Mouse (Mus musculus) CD8-positive naive resting alpha-beta T cell, adult 2 months (primary cell): ENCODE results near the gene Ank2.

Experiments
- DNase-seq, 2 experiments: peaks; one replicate each; pipeline ENCODE4 v3.0.0; 2022; ENCODE audit warnings: low read depth in 2 of 2, low spot score in 2 of 2

Ank2 gene

DNA sequence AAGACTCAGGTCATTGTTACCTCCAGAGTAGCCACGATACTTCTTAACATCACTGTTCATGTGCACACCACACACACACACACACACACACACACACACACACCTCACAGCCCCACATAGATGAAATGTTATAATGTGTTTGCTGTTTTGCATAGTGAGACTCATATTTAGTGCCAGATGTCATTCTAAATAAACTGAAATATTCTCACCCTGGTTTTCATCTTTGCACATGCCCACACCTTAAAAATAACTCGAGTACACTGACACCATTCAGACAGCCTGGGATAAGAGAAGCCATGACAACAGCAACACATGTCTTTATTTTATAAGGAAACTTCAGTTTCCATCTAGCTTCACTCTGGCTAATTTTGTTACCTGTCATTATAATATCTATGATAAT, 312.1 kb downstream of the Ank2 start:
- no peak for DNase-seq

- DNase-seq: no peak
These were observed 312.9 kb downstream of the Ank2 start for GRCm38 (mm10) chr3:127186239-127186638.

DNA sequence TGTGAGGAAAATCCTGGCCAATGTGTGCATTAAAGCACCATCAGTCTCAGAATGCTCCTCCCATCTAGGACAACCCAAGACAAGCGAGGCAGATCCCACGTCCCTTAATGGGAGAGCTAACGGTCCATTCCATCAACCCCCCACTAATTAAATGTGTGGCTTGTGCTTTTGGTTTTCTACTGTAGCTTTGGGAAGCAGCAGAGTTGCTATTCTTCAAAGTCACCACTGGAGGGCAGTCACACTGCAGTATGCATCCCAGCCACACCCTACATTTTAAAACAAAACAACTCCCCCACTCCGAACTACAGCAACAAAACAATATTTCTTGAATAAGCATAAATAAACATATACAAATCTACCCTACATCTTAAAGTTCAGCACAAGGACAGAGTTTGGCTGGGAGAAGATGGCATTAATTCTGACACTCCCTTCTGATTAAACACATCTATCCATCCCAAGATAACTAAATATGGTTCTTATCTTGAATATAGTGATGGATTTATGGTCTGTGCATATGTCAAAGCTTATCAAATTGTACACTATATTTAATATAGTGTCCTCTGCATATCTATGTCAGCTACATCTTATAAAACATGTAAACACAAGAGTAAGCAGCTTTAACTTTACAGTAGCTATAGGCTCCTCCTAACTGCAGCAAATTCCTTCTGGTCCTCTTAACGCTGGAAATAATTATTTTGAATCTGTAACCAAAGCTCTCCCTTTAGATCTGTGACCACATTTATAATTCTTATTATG, 315.0 kb downstream of the Ank2 start:
- no peak for DNase-seq

- DNase-seq: no peak
These were observed 326.5 kb downstream of the Ank2 start for GRCm38 (mm10) chr3:127172697-127173096.

DNA sequence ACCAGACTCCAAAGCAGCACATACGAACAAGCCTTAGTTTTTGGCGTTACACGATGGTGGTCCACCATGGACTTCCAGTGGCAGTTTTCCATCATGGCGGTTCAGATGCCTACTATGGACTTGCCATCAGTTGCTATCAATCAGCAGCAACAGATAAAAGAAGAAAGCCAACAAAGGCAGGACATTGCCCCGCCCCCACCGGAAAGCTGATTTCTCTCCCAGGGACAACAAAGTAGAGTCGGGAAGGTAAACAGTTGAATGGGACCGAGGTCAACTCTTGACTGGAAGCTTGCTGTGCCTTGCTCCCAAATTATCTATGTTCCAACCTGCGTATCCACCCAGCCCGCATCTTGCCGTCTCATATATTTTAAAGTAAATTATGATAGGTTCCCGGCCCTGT, 328.9 kb downstream of the Ank2 start:
- DNase-seq: no peak

GRCm38 (mm10) chr3:127169114-127169513, 330.0 kb downstream of the Ank2 start:
- DNase-seq: no peak

DNA sequence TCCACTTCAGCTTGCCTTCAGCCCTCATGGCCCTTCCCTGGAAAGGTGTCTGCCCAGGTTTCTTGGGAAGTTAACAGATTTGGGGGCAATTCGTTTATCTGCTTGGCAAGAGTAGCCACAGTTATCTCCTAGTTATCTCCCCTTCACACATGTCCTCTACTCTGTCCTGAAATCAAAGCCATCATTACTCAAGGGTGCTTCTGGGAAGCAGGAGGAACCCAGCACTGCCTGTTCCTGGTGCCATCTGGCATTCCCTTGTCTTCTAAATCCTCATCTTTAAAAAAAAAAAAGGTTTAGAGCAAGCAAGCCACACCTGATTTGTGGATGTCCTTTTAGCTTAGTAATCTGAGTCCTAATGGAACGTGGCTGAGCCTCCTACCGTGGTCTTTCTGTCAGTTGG, 335.4 kb downstream of the Ank2 start:
- no peak for DNase-seq

GRCm38 (mm10) chr3:127161998-127162712, 337.0 kb downstream of the Ank2 start:
- DNase-seq: no peak

DNA sequence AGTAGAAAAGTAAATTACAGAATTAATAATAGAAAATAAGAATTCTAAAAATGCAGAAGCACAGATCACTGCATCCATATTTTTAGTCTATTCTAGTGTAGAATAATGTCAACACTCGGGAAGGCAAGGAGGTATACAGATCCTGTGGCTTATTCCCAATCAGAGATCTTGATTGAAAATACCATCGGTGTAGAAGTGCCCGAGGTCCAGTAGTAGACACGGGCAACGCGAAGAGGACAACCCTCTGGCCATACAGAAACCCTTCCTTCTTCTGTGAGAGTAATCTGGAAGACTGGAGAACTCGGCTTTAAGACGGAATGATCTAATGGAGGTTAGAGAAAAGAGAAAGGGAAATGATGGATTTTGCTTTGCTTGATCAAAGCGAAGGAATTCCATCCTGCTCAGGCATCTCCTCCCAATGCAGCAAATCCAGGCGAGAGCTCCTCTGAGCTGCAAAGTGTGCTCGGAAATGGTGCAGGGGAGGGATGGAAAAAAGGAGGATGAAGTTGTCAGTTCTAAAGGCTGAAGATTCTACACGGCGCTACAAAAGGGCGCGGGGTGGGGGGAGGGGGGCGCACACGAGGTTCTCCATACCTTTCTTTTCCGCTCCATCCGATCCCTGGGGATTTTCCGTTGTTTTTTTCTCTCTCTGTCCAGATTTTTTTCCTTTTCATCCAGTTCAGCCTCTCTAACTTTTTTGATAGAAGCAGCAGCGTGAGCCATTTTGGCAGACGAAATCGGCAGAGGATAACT, 337.9 kb downstream of the Ank2 start:
- no peak for DNase-seq

GRCm38 (mm10) chr3:127157706-127158105, 341.4 kb downstream of the Ank2 start:
- DNase-seq: no peak

- DNase-seq: no peak
These were observed 343.1 kb downstream of the Ank2 start for GRCm38 (mm10) chr3:127156080-127156479.

GRCm38 (mm10) chr3:127153861-127154260, 345.3 kb downstream of the Ank2 start:
- DNase-seq: no peak

- DNase-seq: no peak
These were observed 345.7 kb downstream of the Ank2 start for GRCm38 (mm10) chr3:127153443-127153842.

DNA sequence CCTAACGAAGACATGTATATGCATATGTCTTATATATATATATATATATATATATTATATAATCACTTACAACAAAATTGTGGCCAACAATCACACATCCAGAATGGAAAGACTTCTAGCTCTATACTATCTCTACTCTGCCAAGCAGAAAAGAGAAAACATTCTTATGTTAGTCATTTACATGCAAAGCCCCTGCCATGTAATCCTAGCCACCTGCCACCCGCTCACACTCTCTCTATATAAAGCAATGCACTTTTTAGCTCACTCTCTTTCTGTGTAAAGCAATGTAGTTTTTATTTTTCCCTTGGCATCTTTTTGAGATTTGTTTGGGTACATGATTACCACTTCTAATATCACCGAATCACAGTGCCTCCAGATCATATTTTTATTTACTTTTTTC, 350.5 kb downstream of the Ank2 start:
- no peak for DNase-seq

GRCm38 (mm10) chr3:127140590-127140989, 358.6 kb downstream of the Ank2 start:
- DNase-seq: no peak

GRCm38 (mm10) chr3:127139638-127140037, 359.5 kb downstream of the Ank2 start:
- no peak for DNase-seq

- DNase-seq: no peak
These were observed 361.6 kb downstream of the Ank2 start for GRCm38 (mm10) chr3:127137508-127137907.

DNA sequence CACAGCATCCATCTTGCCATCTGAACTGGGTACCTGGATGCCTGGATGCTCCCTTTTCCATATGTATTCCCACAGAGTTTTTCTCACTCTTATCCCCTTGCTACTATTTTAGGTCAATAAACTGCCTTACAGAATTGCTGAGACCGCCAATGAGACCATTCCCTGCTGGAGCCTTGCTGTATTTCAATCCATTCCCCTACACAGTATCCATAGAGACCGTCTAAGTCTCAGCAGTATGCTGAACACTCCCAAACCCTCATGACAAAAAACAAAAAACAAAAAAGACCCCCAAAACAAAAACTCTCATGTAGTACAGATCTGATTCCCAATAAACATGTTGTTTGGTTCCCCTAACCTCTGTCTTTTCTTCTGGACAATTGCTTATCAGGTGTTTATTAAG, 365.1 kb downstream of the Ank2 start:
- no peak for DNase-seq

GRCm38 (mm10) chr3:127131048-127131447, 368.1 kb downstream of the Ank2 start:
- no peak for DNase-seq

- DNase-seq: no peak
These were observed 368.9 kb downstream of the Ank2 start for GRCm38 (mm10) chr3:127130167-127130770.

DNA sequence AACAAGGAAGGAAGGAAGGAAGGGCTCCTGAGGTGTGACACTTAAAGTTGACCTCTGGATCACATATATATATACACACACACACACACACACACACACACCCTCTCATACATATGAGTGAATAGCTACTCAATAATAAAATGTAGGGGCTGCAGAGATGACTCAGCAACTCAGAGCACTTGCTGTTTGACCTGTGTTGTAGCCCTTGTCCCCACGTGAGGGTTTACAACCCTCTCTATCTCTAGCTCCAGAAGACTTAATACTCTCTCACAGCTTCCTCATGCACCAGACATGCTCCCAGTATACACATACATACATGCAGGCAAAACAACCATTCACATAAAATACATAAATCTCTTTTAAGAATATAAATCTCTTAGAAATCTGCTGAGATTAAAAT, 369.4 kb downstream of the Ank2 start:
- DNase-seq: no peak

GRCm38 (mm10) chr3:127127611-127128010, 371.5 kb downstream of the Ank2 start:
- no peak for DNase-seq
